Mouse (Mus musculus) ES-CJ7 (cell line): ENCODE results near the gene Hist1h4c.
A peak's percentile ranks its signal among the peaks of the same experiment; 100 is the strongest.
"Not testable (repeated sequence)": the region's sequence is repeated elsewhere in the genome, so short reads cannot be mapped to it uniquely, and the experiment has no call there.

Experiments used
- DNase-seq: peaks from one replicate; pipeline ENCODE4 v3.0.0; 2011; ENCODE audit warnings: low read depth, low spot score

Gene Hist1h4c

GRCm38 (mm10) chr13:23729706-23730105, 31.5 kb upstream of the Hist1h4c start:
- DNase-seq, result no peak

GRCm38 (mm10) chr13:23729192-23729525, 30.9 kb upstream of the Hist1h4c start:
- DNase-seq, result no peak

DNA sequence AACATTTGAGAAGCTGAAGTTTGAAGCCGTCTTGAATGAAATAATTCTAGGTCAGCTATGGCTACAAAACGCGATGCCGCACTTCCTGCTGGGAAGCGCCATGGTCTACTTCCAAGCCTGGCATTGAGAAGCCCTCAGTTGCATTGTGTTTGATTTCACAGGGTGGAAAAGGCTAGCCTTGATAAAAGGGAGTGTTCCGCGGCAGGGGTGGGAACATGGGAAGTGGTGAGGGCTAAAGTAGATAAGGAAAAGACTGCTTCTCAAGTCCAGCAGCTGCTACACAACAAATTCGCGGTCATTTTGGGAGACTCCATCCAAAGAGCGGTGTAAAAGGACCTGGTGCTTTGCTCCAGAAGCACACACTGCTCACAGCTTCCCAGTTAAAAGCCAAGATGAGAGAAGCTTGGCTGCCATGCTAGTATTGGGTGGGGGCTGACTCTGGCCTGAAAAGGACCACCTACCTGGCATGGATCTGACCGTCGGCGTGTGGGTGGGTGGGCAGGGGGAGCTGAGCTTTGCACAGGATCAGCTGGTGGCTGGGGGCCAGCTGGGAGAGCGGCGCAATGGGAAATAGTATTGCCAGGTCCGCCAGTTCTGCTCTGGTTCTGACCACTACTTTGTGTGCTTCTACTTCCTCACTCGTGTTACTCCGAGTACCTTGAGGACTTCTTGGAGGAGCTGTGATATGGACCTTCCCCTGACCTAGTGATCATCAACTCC, 30.4 kb upstream of the Hist1h4c start:
- DNase-seq, result no peak

DNA sequence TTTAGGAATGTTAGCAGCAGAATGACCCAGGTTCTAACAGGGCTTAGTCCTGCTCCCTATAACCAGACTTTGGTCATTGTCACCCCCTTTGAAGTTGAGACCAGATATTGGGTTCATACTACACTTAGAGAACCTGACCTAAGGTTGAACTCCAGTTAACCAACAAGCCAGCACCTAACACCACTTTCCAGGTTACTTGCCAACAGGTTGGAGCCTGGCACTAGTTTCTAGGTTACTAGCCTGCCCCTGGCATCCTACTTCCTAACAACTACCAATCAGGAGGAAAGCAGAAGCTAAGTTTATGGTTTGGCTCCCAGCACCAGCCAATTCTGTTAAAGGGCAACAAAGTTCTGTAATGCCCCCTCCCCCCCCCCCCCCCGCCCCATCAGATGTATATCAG, 27.0 kb upstream of the Hist1h4c start:
- DNase-seq, result no peak

DNA sequence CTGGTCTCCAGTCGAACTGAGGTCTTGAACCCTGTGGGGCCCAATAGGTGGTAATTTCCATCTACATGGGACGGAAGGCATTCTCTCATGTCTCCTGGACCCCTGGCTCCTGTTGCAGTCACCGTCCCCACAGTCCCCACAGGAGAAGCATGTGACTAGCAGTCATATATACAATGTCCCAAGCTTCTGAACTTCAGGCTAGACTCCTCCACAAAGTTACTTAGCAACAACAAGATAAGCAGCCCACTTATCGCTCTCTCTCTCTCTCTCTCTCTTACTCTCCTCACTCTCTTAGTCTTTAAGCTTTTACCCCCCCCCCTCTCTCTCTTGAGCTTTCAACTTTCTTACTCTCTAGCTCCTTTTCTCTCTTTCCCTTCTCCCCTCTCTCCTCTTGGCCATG, 26.0 kb upstream of the Hist1h4c start:
- no peak for DNase-seq

DNA sequence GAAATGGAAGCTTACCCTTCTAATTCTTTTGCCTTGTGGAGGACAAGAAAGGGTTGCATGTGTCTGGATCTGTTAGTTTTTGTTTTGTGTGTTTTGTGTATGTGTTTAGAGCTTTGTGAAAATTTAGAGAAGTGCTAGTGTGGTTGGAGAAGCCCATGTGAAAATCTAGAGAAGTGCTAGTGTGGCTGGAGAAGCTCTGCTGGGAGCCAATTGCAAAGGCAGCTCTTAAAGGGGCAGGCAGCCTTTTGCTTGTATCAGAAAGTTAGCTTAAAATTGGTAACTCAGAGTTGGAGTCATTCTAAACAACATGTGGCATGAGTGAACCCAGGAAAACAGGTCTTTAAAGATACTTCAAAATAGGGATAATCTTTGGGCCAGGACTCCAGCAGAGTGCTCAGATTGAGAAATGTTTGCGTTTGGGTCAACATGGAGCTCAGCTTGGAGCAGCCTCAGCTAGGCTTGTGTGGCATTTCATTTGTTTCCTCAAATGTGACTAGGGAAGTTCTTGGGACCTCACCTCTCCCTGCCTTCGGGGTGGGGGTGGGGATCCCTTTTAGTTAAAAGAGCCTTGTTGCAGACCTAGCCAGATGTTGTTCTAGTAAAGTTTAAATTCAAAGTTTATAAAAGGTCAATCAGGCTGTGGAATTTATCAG, 19.5 kb upstream of the Hist1h4c start:
- DNase-seq, result not testable (repeated sequence)

GRCm38 (mm10) chr13:23717176-23717575, 18.9 kb upstream of the Hist1h4c start:
- no peak for DNase-seq

DNA sequence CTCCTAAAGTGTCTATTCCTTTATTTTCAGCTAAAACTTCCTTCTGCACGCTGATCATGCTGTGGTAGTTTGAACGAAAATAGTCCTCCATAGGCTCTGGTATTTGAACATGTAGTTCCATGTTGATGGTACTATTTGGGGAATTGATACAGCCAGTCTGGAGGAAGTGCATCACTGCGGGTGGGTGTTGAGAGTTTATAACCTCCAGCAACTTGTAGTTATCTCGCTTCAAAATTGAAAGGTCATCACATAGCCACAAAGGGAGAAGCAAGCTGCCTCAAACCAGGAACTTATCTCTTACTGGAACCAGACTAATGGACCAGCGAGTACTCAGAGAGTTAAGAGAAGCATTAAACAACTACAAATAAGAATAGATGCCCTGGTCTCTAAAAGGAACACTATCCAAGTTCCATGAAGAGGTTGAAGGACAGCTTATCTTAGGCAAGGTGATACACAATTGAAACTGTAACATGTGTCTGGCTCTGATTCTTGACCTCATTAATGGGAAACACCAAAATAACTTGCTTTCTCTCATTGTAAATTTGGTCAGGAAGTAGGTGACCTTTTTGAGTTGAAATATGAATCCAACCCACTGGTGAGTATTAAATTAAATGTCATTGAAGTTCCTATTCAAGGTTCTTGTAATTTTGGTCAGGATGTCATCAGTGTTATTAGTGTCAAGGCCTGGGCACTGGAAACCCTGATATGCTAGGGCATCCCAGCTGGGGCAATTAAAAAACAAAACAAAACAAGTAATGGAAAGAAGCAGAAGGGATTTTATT, 18.2 kb upstream of the Hist1h4c start:
- no peak for DNase-seq

GRCm38 (mm10) chr13:23710374-23711089, 12.3 kb upstream of the Hist1h4c start, which contains the start of gene Hfe:
Gene Hfe (minus strand): TSS chr13:23710854.
- peak; percentile 27 for DNase-seq

- DNase-seq, result no peak
Observed at GRCm38 (mm10) chr13:23709714-23710373, 11.6 kb upstream of the Hist1h4c start.

- no peak for DNase-seq
Observed at GRCm38 (mm10) chr13:23708654-23709053, 10.4 kb upstream of the Hist1h4c start.

- no peak for DNase-seq
Observed at GRCm38 (mm10) chr13:23708041-23708440, 9.8 kb upstream of the Hist1h4c start.

- no peak for DNase-seq
Observed at GRCm38 (mm10) chr13:23706771-23707170, 8.5 kb upstream of the Hist1h4c start.

DNA sequence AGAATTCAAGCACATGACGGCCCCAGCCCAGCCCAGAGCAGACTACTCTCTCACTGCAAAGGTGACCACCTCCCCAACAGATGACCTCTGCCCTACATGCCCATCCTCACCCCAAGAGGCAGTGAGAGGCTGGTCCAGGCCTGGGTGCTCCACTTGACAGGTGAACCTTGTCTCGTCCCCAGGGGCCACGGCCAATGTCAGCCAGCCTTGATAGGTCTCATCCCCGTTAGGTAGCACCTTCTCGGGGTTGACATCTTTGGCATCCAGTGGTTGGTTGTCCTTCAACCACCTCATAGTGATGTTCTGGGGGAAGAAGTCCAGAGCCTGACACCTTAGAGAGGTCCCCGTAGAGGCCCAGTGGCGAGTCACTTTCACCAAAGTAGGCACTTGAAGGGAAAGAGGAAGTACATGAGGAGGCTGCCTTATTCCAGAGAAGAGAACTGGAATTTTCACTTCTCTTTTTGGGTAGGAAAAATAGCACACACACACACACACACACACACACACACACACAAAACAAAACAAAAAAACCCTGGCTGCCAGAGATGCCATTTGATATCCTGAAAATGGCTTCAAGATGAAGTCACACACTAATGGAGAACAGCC, 7.6 kb upstream of the Hist1h4c start:
- no peak for DNase-seq

- not testable (repeated sequence) for DNase-seq
Observed at GRCm38 (mm10) chr13:23702801-23703200, 4.5 kb upstream of the Hist1h4c start.

GRCm38 (mm10) chr13:23702220-23702619, 4.0 kb upstream of the Hist1h4c start:
- no peak for DNase-seq

DNA sequence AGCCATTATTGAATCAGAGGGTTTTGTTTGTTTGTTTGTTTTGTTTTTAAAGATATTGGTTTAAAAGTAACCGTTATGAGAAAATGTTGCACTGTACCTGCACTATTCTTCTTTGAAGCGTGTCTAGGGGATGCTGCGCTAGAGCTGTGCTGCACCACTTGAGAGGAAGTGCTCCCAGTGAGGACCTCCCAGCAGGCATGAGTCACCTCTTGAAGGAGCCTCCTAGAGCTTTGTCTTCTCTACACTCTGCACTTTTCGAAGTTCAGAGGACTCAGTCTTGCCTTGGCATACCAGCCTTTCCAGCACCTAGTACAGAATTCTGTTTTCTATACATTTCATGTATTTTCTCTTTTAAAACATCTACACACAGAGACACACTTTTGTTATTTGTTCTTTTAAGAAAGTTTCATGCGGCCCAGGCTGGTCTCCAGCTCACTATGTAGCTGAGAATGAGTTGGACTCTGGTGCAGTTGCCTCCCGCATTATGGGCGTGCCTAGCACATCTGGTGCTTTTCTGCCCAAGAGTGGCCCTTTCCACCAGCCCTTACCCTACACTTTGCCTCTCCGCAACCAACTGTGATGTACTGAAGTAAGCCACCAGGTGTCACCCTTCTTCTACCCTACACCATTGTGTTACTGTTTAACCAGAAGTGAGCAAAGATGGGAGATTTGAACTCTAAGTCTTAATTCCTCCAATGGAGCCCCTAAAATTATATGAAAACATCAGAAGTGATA, 2.7 kb upstream of the Hist1h4c start:
- DNase-seq, result peak; percentile 90

GRCm38 (mm10) chr13:23699767-23700166, 1.5 kb upstream of the Hist1h4c start:
- DNase-seq, result no peak

GRCm38 (mm10) chr13:23698996-23699395, 742 bp upstream of the Hist1h4c start:
- no peak for DNase-seq
